Comparison of ENCODE assay signal across 19 mouse cellular contexts in genomic region chr4:131508154-131508553, GRCm38 (mm10).
A peak's percentile ranks its signal among the peaks of the same experiment; 100 is the strongest.
DNase-seq lines count a peak whose midpoint lies in the region; TF ChIP-seq lines count a peak whose summit lies in the region.
"Had no signal": no experiment of that assay in that cellular context is flagged by ENCODE, and none has a peak within 500 bp of the region (broad histone marks: within the 10 kb centered on the region; RNA-seq: fewer than 3 reads in every experiment).

No protein-coding gene starts in this region.

- no peak for TF ChIP-seq CTCF in layer of hippocampus, adult 2 months (conservative IDR thresholded peaks at IDR 0.05)

- H3K4me3 ChIP-seq in layer of hippocampus, adult 2 months, result no peak overlapping the region
- H3K4me3 ChIP-seq: embryonic facial prominence, embryonic 15.5 days; erythroblast, embryonic 14.5 days; forebrain, embryonic 10.5 days; forebrain, embryonic 15.5 days; heart, embryonic 12.5 days; hindbrain, embryonic 10.5 days had no signal

- peak; percentile 47 to 71 for DNase-seq in layer of hippocampus, adult 2 months (ENCODE audit: low spot score in 2 of 2)
- DNase-seq in layer of hippocampus, postnatal 25 days (ENCODE audit: extremely low spot score in 1 of 2, low spot score in 1 of 2), result no peak
- DNase-seq in right cerebral cortex, adult 18-20 months, result peak; percentile 47
- DNase-seq in right cerebral cortex, adult 2 months (ENCODE audit: low spot score in 2 of 2), result no peak
- DNase-seq in layer of hippocampus, postnatal 14 days (ENCODE audit: low spot score in 2 of 2), result peak; percentile 24 to 49
- no peak for DNase-seq in embryo, embryonic 10.5 days (ENCODE audit: low spot score)
- DNase-seq: adrenal gland, adult 2 months; adrenal gland, postnatal 25 days; cerebellum, adult 2 months; cerebellum, postnatal 10 days; embryo, embryonic 11 days; gastrocnemius, postnatal 25 days had no signal

- peak overlapping the region; percentile 77 for H3K27ac ChIP-seq in layer of hippocampus, adult 2 months
- H3K27ac ChIP-seq: embryonic facial prominence, embryonic 15.5 days; forebrain, embryonic 10.5 days; forebrain, embryonic 15.5 days; hindbrain, embryonic 10.5 days; hindbrain, embryonic 14.5 days had no signal

Comparison
In these comparisons a context has a peak if more than half of its experiments do, and no peak if none do; other contexts are left out.
1. DNase-seq: peak in layer of hippocampus, adult 2 months (2 of 2), right cerebral cortex, adult 18-20 months (single experiment) and layer of hippocampus, postnatal 14 days (2 of 2); none in layer of hippocampus, postnatal 25 days (0 of 2), right cerebral cortex, adult 2 months (0 of 2) and embryo, embryonic 10.5 days (single experiment).